Mouse (Mus musculus) intestine, postnatal 0 days (tissue): ENCODE measurements around the gene Zmat3. TPM values are rescaled to one million over a fixed set of nuclear protein-coding genes. Genes with fewer than 3 reads are reported as not detected.

Source experiments
- ATAC-seq: fragments of 200-750 bp; cut with Nextera tagmentation; 2 replicates; pipeline ENCODE4 v1.8.0; 2017; ENCODE audit warnings: mild to moderate bottlenecking, moderate TSS enrichment, moderate library complexity
- H3K27ac ChIP-seq: fragments of 300-500 bp; sonication (generic); 2 replicates; pipeline ENCODE4 v1.5.1; 2014; ENCODE audit warnings: mild to moderate bottlenecking, low read depth, low read length, moderate library complexity
- H3K27me3 ChIP-seq: fragments of 300-500 bp; sonication (generic); replicated peaks from 2 replicates; pipeline ENCODE4 v1.6.1; 2014; ENCODE audit warnings: low read length, mixed read lengths; ENCODE audit not compliant: control insufficient read depth, insufficient read depth
- H3K36me3 ChIP-seq: fragments of 300-500 bp; sonication (generic); 2 replicates; pipeline ENCODE4 v1.6.1; 2014; ENCODE audit warnings: mild to moderate bottlenecking, moderate library complexity; ENCODE audit not compliant: control insufficient read depth, insufficient read depth
- H3K4me1 ChIP-seq: fragments of 300-500 bp; sonication (generic); replicated peaks from 2 replicates; pipeline ENCODE4 v1.6.1; 2014; ENCODE audit warnings: antibody characterized with exemption, low read length, mixed read lengths; ENCODE audit not compliant: control insufficient read depth, insufficient read depth
- H3K4me2 ChIP-seq: fragments of 300-500 bp; sonication (generic); replicated peaks from 2 replicates; pipeline ENCODE4 v1.6.1; 2014; ENCODE audit warnings: low read depth, mild to moderate bottlenecking, moderate library complexity
- H3K4me3 ChIP-seq: fragments of 300-500 bp; sonication (generic); 2 replicates; pipeline ENCODE4 v1.5.1; 2014; ENCODE audit warnings: low read depth, low read length
- H3K9ac ChIP-seq: fragments of 300-500 bp; sonication (generic); 2 replicates; pipeline ENCODE4 v1.6.1; 2014; ENCODE audit warnings: mild to moderate bottlenecking, low read depth, low read length
- H3K9me3 ChIP-seq: fragments of 300-500 bp; sonication (generic); 2 replicates; pipeline ENCODE4 v1.6.1; 2016; ENCODE audit warnings: mixed run types; ENCODE audit not compliant: control insufficient read depth
- CTCF ChIP-seq: sonication (generic); IDR thresholded peaks from 2 replicates; pipeline ENCODE4 v1.5.1; 2016; ENCODE audit warnings: low read depth, mild to moderate bottlenecking, control low read depth, antibody characterized with exemption, moderate library complexity
- WGBS: fragments of 180-500 bp; shearing (Covaris S2); extraction: QIAGEN DNeasy Blood & Tissue Kit; methylation state at CpG from one replicate; pipeline ENCODE4 v1.1.7; 2014; 5-methylcytosine and 5-hydroxymethylcytosine counted together
- polyA plus RNA-seq: library from polyadenylated mRNA; unstranded; fragments of >200 nt; fragmentation: Nextera tagmentation; extraction: Ambion mirVana; gene quantifications from 2 replicates; pipeline ENCODE4 v1.2.1, GENCODE M21; 2015

Gene Zmat3
- polyA plus RNA-seq, 1 experiment from 2014 or later: 2.8 TPM

DNA sequence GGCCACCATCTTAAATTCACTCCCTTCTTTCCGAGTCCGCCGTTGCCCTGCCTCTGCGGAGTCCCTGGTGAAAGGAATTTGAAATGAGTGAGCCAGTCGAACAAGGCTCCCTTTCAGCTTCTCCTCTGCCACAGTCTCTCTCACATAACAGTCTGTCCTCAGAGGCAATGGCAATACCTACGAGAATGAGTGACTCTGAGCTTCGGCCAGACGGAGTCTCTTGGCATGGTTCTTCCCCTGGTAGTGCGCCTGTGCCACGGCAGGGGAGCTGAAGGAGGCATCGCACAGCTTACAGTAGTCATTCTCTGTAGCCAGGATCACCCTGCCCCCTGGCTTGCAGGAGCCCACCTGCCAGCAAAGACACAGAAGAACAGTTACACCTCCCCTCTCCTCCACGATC is 22.4 kb downstream of the Zmat3 start:
- Histone ChIP-seq H3K4me3 (no peak overlapping the region), H3K4me1 (no peaks in the 10 kb centered on the region), H3K36me3 (peaks cover 22% of the 10 kb centered on the region; the same call in 1 of the 2 replicates), H3K27ac (no peak overlapping the region), H3K9ac (no peak overlapping the region), H3K9me3 (no peaks in the 10 kb centered on the region), H3K27me3 (no peaks in the 10 kb centered on the region), H3K4me2 (no peak overlapping the region)
- WGBS: 93% methylated on average over 12 of the region's 12 CpGs
- TF ChIP-seq CTCF: no peak
- ATAC-seq: no peak

GRCm38 (mm10) chr3:32341434-32341833 is 24.4 kb downstream of the Zmat3 start:
- Histone ChIP-seq H3K4me1 (no peaks in the 10 kb centered on the region), H3K27ac (no peak overlapping the region), H3K4me3 (no peak overlapping the region), H3K36me3 (peaks cover 22% of the 10 kb centered on the region; the same call in 1 of the 2 replicates), H3K4me2 (no peak overlapping the region), H3K27me3 (no peaks in the 10 kb centered on the region), H3K9me3 (no peaks in the 10 kb centered on the region), H3K9ac (no peak overlapping the region)
- no peak for TF ChIP-seq CTCF
- 95% methylated on average over 19 of the region's 19 CpGs for WGBS
- ATAC-seq: no peak

- Histone ChIP-seq H3K9me3 (no peaks in the 10 kb centered on the region), H3K36me3 (peaks cover 20% of the 10 kb centered on the region; the same call in 1 of the 2 replicates), H3K4me1 (no peaks in the 10 kb centered on the region), H3K27ac (no peak overlapping the region), H3K4me2 (no peak overlapping the region), H3K27me3 (no peaks in the 10 kb centered on the region), H3K9ac (no peak overlapping the region), H3K4me3 (no peak overlapping the region)
- ATAC-seq: no peak
- 86% methylated on average over 7 of the region's 7 CpGs for WGBS
- no peak for TF ChIP-seq CTCF
These were observed 27.6 kb downstream of the Zmat3 start for GRCm38 (mm10) chr3:32338231-32338630.

DNA sequence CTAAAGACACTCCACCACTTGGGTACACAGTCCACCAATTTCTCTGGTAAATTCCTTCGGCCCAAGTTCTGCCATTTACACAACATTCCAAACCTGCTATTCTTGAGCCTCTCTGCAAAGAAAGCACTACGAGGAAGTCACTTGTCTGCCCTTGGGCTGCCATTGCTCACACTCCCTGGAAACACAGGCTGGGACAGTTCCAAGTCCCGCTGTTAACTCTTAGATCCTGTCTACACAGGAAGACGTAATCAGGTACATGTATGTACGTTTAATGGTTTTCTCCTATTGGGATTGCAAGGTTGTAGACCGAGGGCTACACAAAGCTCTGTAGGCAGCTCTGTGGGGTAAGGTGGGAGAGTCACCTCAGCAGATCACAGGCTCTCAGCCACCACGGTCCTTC is 28.0 kb downstream of the Zmat3 start:
- no peak overlapping the region for H3K4me3 ChIP-seq
- H3K4me1 ChIP-seq: no peaks in the 10 kb centered on the region
- peaks cover 15% of the 10 kb centered on the region; the same call in 1 of the 2 replicates for H3K36me3 ChIP-seq
- H3K27ac ChIP-seq: no peak overlapping the region
- no peaks in the 10 kb centered on the region for H3K27me3 ChIP-seq
- TF ChIP-seq CTCF: no peak
- ATAC-seq: no peak
- H3K9me3 ChIP-seq: no peaks in the 10 kb centered on the region
- WGBS: 68% methylated on average over 7 of the region's 7 CpGs
- no peak overlapping the region for H3K9ac ChIP-seq
- H3K4me2 ChIP-seq: no peak overlapping the region

DNA sequence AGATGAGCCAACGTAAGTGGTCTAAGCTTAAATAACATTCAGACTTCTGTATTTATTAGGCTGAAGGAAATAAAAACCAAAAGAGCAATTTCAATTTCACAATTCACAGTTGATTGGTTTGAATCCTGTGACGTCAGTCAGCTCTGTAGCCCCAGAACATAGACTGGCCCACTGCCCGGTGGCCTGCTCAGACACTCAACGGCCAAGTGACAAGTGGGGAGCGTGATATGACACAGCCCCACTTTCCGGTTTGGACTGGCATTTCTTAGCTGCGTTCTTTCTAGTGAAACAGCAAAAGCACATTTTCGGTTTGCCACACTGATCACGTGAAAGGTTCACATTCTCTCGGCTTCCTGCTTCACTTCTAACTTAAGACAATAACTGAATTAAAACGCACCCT is 30.9 kb downstream of the Zmat3 start:
- H3K27ac ChIP-seq: no peak overlapping the region
- H3K9me3 ChIP-seq: no peaks in the 10 kb centered on the region
- 86% methylated on average over 11 of the region's 11 CpGs for WGBS
- H3K9ac ChIP-seq: no peak overlapping the region
- H3K36me3 ChIP-seq: no peaks in the 10 kb centered on the region
- no peaks in the 10 kb centered on the region for H3K4me1 ChIP-seq
- H3K27me3 ChIP-seq: no peaks in the 10 kb centered on the region
- H3K4me3 ChIP-seq: no peak overlapping the region
- ATAC-seq: no peak
- TF ChIP-seq CTCF: no peak
- no peak overlapping the region for H3K4me2 ChIP-seq

- H3K9me3 ChIP-seq: no peaks in the 10 kb centered on the region
- H3K9ac ChIP-seq: no peak overlapping the region
- no peak overlapping the region for H3K27ac ChIP-seq
- H3K36me3 ChIP-seq: no peaks in the 10 kb centered on the region
- peak; percentile 66 for ATAC-seq
- 29% methylated on average over 7 of the region's 7 CpGs for WGBS
- H3K4me1 ChIP-seq: no peaks in the 10 kb centered on the region
- no peak overlapping the region for H3K4me3 ChIP-seq
- no peak overlapping the region for H3K4me2 ChIP-seq
- H3K27me3 ChIP-seq: no peaks in the 10 kb centered on the region
- TF ChIP-seq CTCF: peak; percentile 98
These were observed 32.2 kb downstream of the Zmat3 start for GRCm38 (mm10) chr3:32333456-32334086.
